8 mouse cellular contexts compared by ENCODE assay signal in genomic region chr8:119446990-119447780, GRCm38 (mm10). TPM values are rescaled to one million over a fixed set of nuclear protein-coding genes. Genes with fewer than 3 reads are reported as not detected.
DNase-seq lines count a peak whose midpoint lies in the region; ATAC-seq and TF ChIP-seq lines count a peak whose summit lies in the region.

No protein-coding gene starts in this region.

- H3K4me2 ChIP-seq in heart, postnatal 0 days (ENCODE audit: low read depth, low read length), result peak overlapping the region; percentile 100
- H3K4me2 ChIP-seq in hindbrain, embryonic 14.5 days (replicated peaks), result peak overlapping the region; percentile 87
- peak overlapping the region; percentile 81 for H3K4me2 ChIP-seq in midbrain, embryonic 14.5 days (ENCODE audit: low read length)

- TF ChIP-seq CTCF in heart, postnatal 0 days (IDR thresholded peaks at IDR 0.05; ENCODE audit: low read depth), result no peak

- no peaks in the 10 kb centered on the region for H3K36me3 ChIP-seq in heart, postnatal 0 days (replicated peaks; ENCODE audit: control insufficient read depth, insufficient read depth, low read length)
- H3K36me3 ChIP-seq in hindbrain, embryonic 14.5 days (replicated peaks; ENCODE audit: control insufficient read depth, insufficient read depth), result no peaks in the 10 kb centered on the region
- no peaks in the 10 kb centered on the region for H3K36me3 ChIP-seq in midbrain, embryonic 14.5 days (ENCODE audit: control insufficient read depth, insufficient read depth, low read length)

- peak overlapping the region; percentile 59 for H3K4me3 ChIP-seq in heart, postnatal 0 days (ENCODE audit: low read depth, low read length)
- H3K4me3 ChIP-seq in hindbrain, embryonic 14.5 days (replicated peaks; ENCODE audit: low read length), result peak overlapping the region; percentile 72
- peak overlapping the region; percentile 64 for H3K4me3 ChIP-seq in midbrain, embryonic 14.5 days (replicated peaks; ENCODE audit: low read depth, low read length)

- no peaks in the 10 kb centered on the region for H3K4me1 ChIP-seq in heart, postnatal 0 days (ENCODE audit: control insufficient read depth, insufficient read depth)
- H3K4me1 ChIP-seq in hindbrain, embryonic 14.5 days (replicated peaks; ENCODE audit: control insufficient read depth, insufficient read depth, low read length), result no peaks in the 10 kb centered on the region
- H3K4me1 ChIP-seq in midbrain, embryonic 14.5 days (ENCODE audit: control insufficient read depth, insufficient read depth, low read length), result no peaks in the 10 kb centered on the region

- WGBS in heart, postnatal 0 days, result 2% methylated on average over 66 of the region's 80 CpGs
- under 1% methylated on average over 39 of the region's 80 CpGs for WGBS in hindbrain, embryonic 14.5 days
- under 1% methylated on average over 41 of the region's 80 CpGs for WGBS in midbrain, embryonic 14.5 days

- TF ChIP-seq EP300 in heart, postnatal 0 days (IDR thresholded peaks at IDR 0.05; ENCODE audit: low read depth), result no peak

- H3K9ac ChIP-seq in heart, postnatal 0 days (replicated peaks; ENCODE audit: low read depth, low read length), result 0 out of 2 replicates have a peak overlapping the region, but pooled peaks have one; percentile 29
- H3K9ac ChIP-seq in hindbrain, embryonic 14.5 days, result peak overlapping the region; percentile 79
- peak overlapping the region; percentile 77 for H3K9ac ChIP-seq in midbrain, embryonic 14.5 days (replicated peaks; ENCODE audit: low read length)

- H3K27ac ChIP-seq in heart, postnatal 0 days (ENCODE audit: low read depth), result no peak overlapping the region
- no peak overlapping the region for H3K27ac ChIP-seq in hindbrain, embryonic 14.5 days
- H3K27ac ChIP-seq in midbrain, embryonic 14.5 days (replicated peaks; ENCODE audit: low read depth, low read length), result peak overlapping the region; percentile 49

- no peak for DNase-seq in heart, postnatal 0 days (ENCODE audit: low spot score)
- no peak for DNase-seq in heart, adult 8-10 months (ENCODE audit: low spot score)
- peak; percentile 38 for DNase-seq in embryo, embryonic 9.5 days (ENCODE audit: extremely low spot score)
- DNase-seq in hindbrain, embryonic 14.5 days (ENCODE audit: low spot score), result peak; percentile 49
- DNase-seq in midbrain, embryonic 14.5 days, result peak; percentile 79
- no peak for DNase-seq in frontal cortex, adult 2 months (ENCODE audit: extremely low spot score in 1 of 2, low spot score in 1 of 2)
- no peak for DNase-seq in cerebellum, adult 8-10 months
- no peak for DNase-seq in left cerebral cortex, adult 8-10 months (ENCODE audit: low spot score in 2 of 2)

- 0 out of 2 replicates have a peak, but pooled peaks have one; percentile 7 for ATAC-seq in heart, postnatal 0 days (ENCODE audit: insufficient read depth, low read depth)
- peak; percentile 38 for ATAC-seq in hindbrain, embryonic 14.5 days (ENCODE audit: low FRiP score)
- peak; percentile 73 for ATAC-seq in midbrain, embryonic 14.5 days (ENCODE audit: low FRiP score, low TSS enrichment)

- no peaks in the 10 kb centered on the region for H3K9me3 ChIP-seq in heart, postnatal 0 days (replicated peaks; ENCODE audit: control insufficient read depth, low read length)
- no peaks in the 10 kb centered on the region for H3K9me3 ChIP-seq in hindbrain, embryonic 14.5 days (ENCODE audit: control insufficient read depth, low read length)
- no peaks in the 10 kb centered on the region for H3K9me3 ChIP-seq in midbrain, embryonic 14.5 days (ENCODE audit: control insufficient read depth, low read length)

- H3K27me3 ChIP-seq in heart, postnatal 0 days (ENCODE audit: control insufficient read depth, insufficient read depth, low read length), result peaks cover 67% of the 10 kb centered on the region
- peaks cover 8% of the 10 kb centered on the region; the same call in 1 of the 2 replicates for H3K27me3 ChIP-seq in hindbrain, embryonic 14.5 days (ENCODE audit: control insufficient read depth, insufficient read depth, low read length)
- H3K27me3 ChIP-seq in midbrain, embryonic 14.5 days (ENCODE audit: control insufficient read depth, insufficient read depth, low read length), result peaks cover 7% of the 10 kb centered on the region; the same call in 1 of the 2 replicates

RNA-seq across cellular contexts. Expression of gene Necab2, which starts 0.7 kb away (rescaled TPM):
- not detected in 2 replicates for total RNA-seq in heart, postnatal 0 days (2014; rRNA removed; ENCODE audit: low replicate concordance)
- 0.07 TPM in 1 of 2 replicates, not detected in the other for polyA plus RNA-seq in heart, postnatal 0 days (2015; fragmentation: Nextera tagmentation; extraction: Ambion mirVana)
- total RNA-seq in heart, adult 8-10 months (2022), result not detected
- 44.4 and 50.1 TPM in 2 replicates for polyA plus RNA-seq in hindbrain, embryonic 14.5 days (2014; fragmentation: Nextera tagmentation; extraction: Ambion mirVana)
- polyA plus RNA-seq in midbrain, embryonic 14.5 days (2014; fragmentation: Nextera tagmentation; extraction: Ambion mirVana), result 45.7 and 56.4 TPM in 2 replicates
- 62.7 and 68.0 TPM in 2 replicates for polyA plus RNA-seq in frontal cortex, adult 2 months (2012; rRNA removed)
- total RNA-seq in left cerebral cortex, adult 8-10 months (2022), result 10 to 100 TPM; 91.8 to 100.0 (median 96.7) TPM

RNA-seq across cellular contexts. Expression of gene Osgin1, which starts 13.3 kb away (rescaled TPM):
- not detected in 2 replicates for total RNA-seq in heart, postnatal 0 days (2014; rRNA removed; ENCODE audit: low replicate concordance)
- polyA plus RNA-seq in heart, postnatal 0 days (2015; fragmentation: Nextera tagmentation; extraction: Ambion mirVana), result 0.38 and 1.0 TPM in 2 replicates
- 1 to 10 TPM; 3.4 to 7.6 (median 5.8) TPM for total RNA-seq in heart, adult 8-10 months (2022)
- 0.35 and 0.40 TPM in 2 replicates for polyA plus RNA-seq in hindbrain, embryonic 14.5 days (2014; fragmentation: Nextera tagmentation; extraction: Ambion mirVana)
- polyA plus RNA-seq in midbrain, embryonic 14.5 days (2014; fragmentation: Nextera tagmentation; extraction: Ambion mirVana), result 0.26 TPM in 1 of 2 replicates, not detected in the other
- polyA plus RNA-seq in frontal cortex, adult 2 months (2012; rRNA removed), result 1.7 and 1.8 TPM in 2 replicates
- total RNA-seq in left cerebral cortex, adult 8-10 months (2022), result 1 to 10 TPM in 1 of 4 experiments, under 1 TPM in 3; 0.39 to 1.5 (median 0.74) TPM

RNA-seq across cellular contexts. Expression of gene Mlycd, which starts 52.5 kb away (rescaled TPM):
- total RNA-seq in heart, postnatal 0 days (2014; rRNA removed; ENCODE audit: low replicate concordance), result 72.2 and 109 TPM in 2 replicates
- 75.1 and 77.5 TPM in 2 replicates for polyA plus RNA-seq in heart, postnatal 0 days (2015; fragmentation: Nextera tagmentation; extraction: Ambion mirVana)
- total RNA-seq in heart, adult 8-10 months (2022), result 100 to 1,000 TPM; 102 to 129 (median 123) TPM
- 17.8 and 20.2 TPM in 2 replicates for polyA plus RNA-seq in hindbrain, embryonic 14.5 days (2014; fragmentation: Nextera tagmentation; extraction: Ambion mirVana)
- 17.6 and 19.4 TPM in 2 replicates for polyA plus RNA-seq in midbrain, embryonic 14.5 days (2014; fragmentation: Nextera tagmentation; extraction: Ambion mirVana)
- 23.0 and 24.4 TPM in 2 replicates for polyA plus RNA-seq in frontal cortex, adult 2 months (2012; rRNA removed)
- 10 to 100 TPM; 29.0 to 31.0 (median 30.1) TPM for total RNA-seq in left cerebral cortex, adult 8-10 months (2022)

RNA-seq across cellular contexts. Expression of gene Slc38a8, which starts 54.3 kb away (rescaled TPM):
- not detected in 2 replicates for total RNA-seq in heart, postnatal 0 days (2014; rRNA removed; ENCODE audit: low replicate concordance)
- polyA plus RNA-seq in heart, postnatal 0 days (2015; fragmentation: Nextera tagmentation; extraction: Ambion mirVana), result not detected in 2 replicates
- total RNA-seq in heart, adult 8-10 months (2022), result not detected
- polyA plus RNA-seq in hindbrain, embryonic 14.5 days (2014; fragmentation: Nextera tagmentation; extraction: Ambion mirVana), result not detected in 2 replicates
- not detected in 2 replicates for polyA plus RNA-seq in midbrain, embryonic 14.5 days (2014; fragmentation: Nextera tagmentation; extraction: Ambion mirVana)
- 0.72 and 0.88 TPM in 2 replicates for polyA plus RNA-seq in frontal cortex, adult 2 months (2012; rRNA removed)
- total RNA-seq in left cerebral cortex, adult 8-10 months (2022), result under 1 TPM; 0.46 to 0.99 (median 0.71) TPM

Comparison
In these comparisons a context has a peak if more than half of its experiments do, and no peak if none do; other contexts are left out.
1. ATAC-seq: peak in every context shown above with its lines; median percentile 73 in midbrain, embryonic 14.5 days; 38 in hindbrain, embryonic 14.5 days; 7 in heart, postnatal 0 days.
2. DNase-seq: peak in embryo, embryonic 9.5 days (single experiment), hindbrain, embryonic 14.5 days (single experiment) and midbrain, embryonic 14.5 days (single experiment); none in heart, postnatal 0 days (single experiment), heart, adult 8-10 months (single experiment), frontal cortex, adult 2 months (0 of 2), cerebellum, adult 8-10 months (single experiment) and left cerebral cortex, adult 8-10 months (0 of 2).
3. H3K9ac ChIP-seq: peak in every context shown above with its lines; median percentile 79 in hindbrain, embryonic 14.5 days; 77 in midbrain, embryonic 14.5 days; 29 in heart, postnatal 0 days.
4. RNA of gene Necab2, which starts 0.7 kb away (polyA plus RNA-seq): 62.7 to 68.0 TPM in frontal cortex, adult 2 months, 45.7 to 56.4 TPM in midbrain, embryonic 14.5 days and 44.4 to 50.1 TPM in hindbrain, embryonic 14.5 days; 0.07 TPM in heart, postnatal 0 days; every median in the first group is over 10 times any median in the second.
5. Peak in every context shown above with its lines, with median percentiles within 50 percentile points of each other: H3K4me2 ChIP-seq and H3K4me3 ChIP-seq.